Mouse (Mus musculus): ENCODE results near the gene Utp3. TPM values are rescaled to one million over a fixed set of nuclear protein-coding genes. Genes with fewer than 3 reads are reported as not detected.
"Not testable (repeated sequence)": the region's sequence is repeated elsewhere in the genome, so short reads cannot be mapped to it uniquely, and the experiment has no call there.

Gene Utp3
- polyA plus RNA-seq (2015; fragmentation: Nextera tagmentation; extraction: Ambion mirVana): 56.0 and 59.3 TPM in 2 replicates

- no peaks in the 10 kb centered on the region for H3K27me3 ChIP-seq
- ATAC-seq: peak; percentile 98
- H3K27ac ChIP-seq: peak within 1 kb of the TSS; percentile 88
- peaks cover 26% of the 10 kb centered on the region for H3K4me1 ChIP-seq (replicated peaks)
- H3K9me3 ChIP-seq: no peaks in the 10 kb centered on the region
- peak within 1 kb of the TSS; percentile 91 for H3K9ac ChIP-seq (replicated peaks)
- H3K4me2 ChIP-seq (replicated peaks): peak within 1 kb of the TSS; percentile 97
- under 1% methylated on average over 74 of the region's 76 CpGs for WGBS
- H3K36me3 ChIP-seq: peaks cover 4% of the 10 kb centered on the region; the same call in 1 of the 2 replicates
- peak within 1 kb of the TSS; percentile 93 for H3K4me3 ChIP-seq (replicated peaks)
These were observed at the start of gene Utp3 for GRCm38 (mm10) chr5:88554086-88554886. Gene Utp3 (plus strand): TSS chr5:88554462.

- Histone ChIP-seq H3K9me3 (no peaks in the 10 kb centered on the region), H3K4me2 (replicated peaks) (no peak overlapping the region), H3K27ac (no peak overlapping the region), H3K27me3 (no peaks in the 10 kb centered on the region), H3K36me3 (no peaks in the 10 kb centered on the region), H3K4me1 (replicated peaks) (no peaks in the 10 kb centered on the region), H3K4me3 (replicated peaks) (no peak overlapping the region), H3K9ac (replicated peaks) (no peak overlapping the region)
- no peak for ATAC-seq
- WGBS: 57% methylated on average over 1 of the region's 1 CpGs
These were observed 45.7 kb upstream of the Utp3 start for GRCm38 (mm10) chr5:88508555-88508954.

- WGBS: 77% methylated on average over 1 of the region's 1 CpGs
- ATAC-seq: no peak
- H3K4me1 ChIP-seq (replicated peaks): no peaks in the 10 kb centered on the region
These were observed 45.3 kb upstream of the Utp3 start for GRCm38 (mm10) chr5:88508990-88509389.

GRCm38 (mm10) chr5:88519232-88519631 is 35.0 kb upstream of the Utp3 start:
- Histone ChIP-seq H3K9ac (replicated peaks) (no peak overlapping the region), H3K9me3 (no peaks in the 10 kb centered on the region), H3K36me3 (no peaks in the 10 kb centered on the region), H3K4me3 (replicated peaks) (no peak overlapping the region), H3K27me3 (no peaks in the 10 kb centered on the region), H3K4me2 (replicated peaks) (no peak overlapping the region), H3K4me1 (replicated peaks) (no peaks in the 10 kb centered on the region), H3K27ac (no peak overlapping the region)
- 0 out of 2 replicates have a peak, but pooled peaks have one; percentile 37 for ATAC-seq
- 6% methylated on average over 2 of the region's 2 CpGs for WGBS

More at GRCm38 (mm10) chr5:88508990-88509389, 45.3 kb upstream of the Utp3 start:
- Histone ChIP-seq H3K9ac (replicated peaks) (no peak overlapping the region), H3K36me3 (no peaks in the 10 kb centered on the region), H3K9me3 (no peaks in the 10 kb centered on the region), H3K27ac (no peak overlapping the region), H3K27me3 (no peaks in the 10 kb centered on the region), H3K4me2 (replicated peaks) (no peak overlapping the region), H3K4me3 (replicated peaks) (no peak overlapping the region)

GRCm38 (mm10) chr5:88527657-88528056 is 26.6 kb upstream of the Utp3 start, which contains the start of gene Jchain:
Gene Jchain (minus strand): TSS chr5:88527891.
- Histone ChIP-seq H3K27me3 (no peaks in the 10 kb centered on the region), H3K4me2 (replicated peaks) (no peak within 1 kb of the TSS), H3K9me3 (no peaks in the 10 kb centered on the region), H3K4me3 (replicated peaks) (no peak within 1 kb of the TSS), H3K4me1 (replicated peaks) (no peaks in the 10 kb centered on the region), H3K36me3 (no peaks in the 10 kb centered on the region), H3K27ac (no peak within 1 kb of the TSS), H3K9ac (replicated peaks) (no peak within 1 kb of the TSS)
- WGBS: 91% methylated on average over 3 of the region's 3 CpGs
- no peak for ATAC-seq

- Histone ChIP-seq H3K9ac (replicated peaks) (no peak overlapping the region), H3K9me3 (no peaks in the 10 kb centered on the region), H3K4me3 (replicated peaks) (no peak overlapping the region), H3K4me1 (replicated peaks) (no peaks in the 10 kb centered on the region), H3K27ac (no peak overlapping the region), H3K36me3 (no peaks in the 10 kb centered on the region), H3K27me3 (no peaks in the 10 kb centered on the region), H3K4me2 (replicated peaks) (no peak overlapping the region)
- WGBS: 66% methylated on average over 1 of the region's 1 CpGs
- ATAC-seq: no peak
These were observed 23.4 kb upstream of the Utp3 start for GRCm38 (mm10) chr5:88530908-88531307.

GRCm38 (mm10) chr5:88534697-88535096 is 19.6 kb upstream of the Utp3 start:
- no peak overlapping the region for H3K9ac ChIP-seq (replicated peaks)
- H3K4me3 ChIP-seq (replicated peaks): no peak overlapping the region
- H3K4me1 ChIP-seq (replicated peaks): no peaks in the 10 kb centered on the region
- H3K9me3 ChIP-seq: no peaks in the 10 kb centered on the region
- no peak overlapping the region for H3K4me2 ChIP-seq (replicated peaks)
- ATAC-seq: no peak
- WGBS: 72% methylated on average over 3 of the region's 3 CpGs
- H3K27ac ChIP-seq: no peak overlapping the region
- H3K36me3 ChIP-seq: no peaks in the 10 kb centered on the region
- no peaks in the 10 kb centered on the region for H3K27me3 ChIP-seq

- no peaks in the 10 kb centered on the region for H3K36me3 ChIP-seq
- no peaks in the 10 kb centered on the region for H3K4me1 ChIP-seq (replicated peaks)
- no peak overlapping the region for H3K4me3 ChIP-seq (replicated peaks)
- no peak overlapping the region for H3K4me2 ChIP-seq (replicated peaks)
- H3K27ac ChIP-seq: no peak overlapping the region
- no peak for ATAC-seq
- no peak overlapping the region for H3K9ac ChIP-seq (replicated peaks)
- H3K27me3 ChIP-seq: no peaks in the 10 kb centered on the region
- no peaks in the 10 kb centered on the region for H3K9me3 ChIP-seq
These were observed 13.4 kb upstream of the Utp3 start for GRCm38 (mm10) chr5:88540845-88541244.

- WGBS: 70% methylated on average over 5 of the region's 5 CpGs
- no peak overlapping the region for H3K9ac ChIP-seq (replicated peaks)
- H3K4me3 ChIP-seq (replicated peaks): no peak overlapping the region
- no peaks in the 10 kb centered on the region for H3K9me3 ChIP-seq
- H3K4me2 ChIP-seq (replicated peaks): no peak overlapping the region
- no peaks in the 10 kb centered on the region for H3K27me3 ChIP-seq
- ATAC-seq: peak; percentile 80
- H3K36me3 ChIP-seq: no peaks in the 10 kb centered on the region
- H3K4me1 ChIP-seq (replicated peaks): no peaks in the 10 kb centered on the region
- no peak overlapping the region for H3K27ac ChIP-seq
These were observed 11.5 kb upstream of the Utp3 start for GRCm38 (mm10) chr5:88542651-88543282.

GRCm38 (mm10) chr5:88544411-88544810 is 9.9 kb upstream of the Utp3 start:
- not testable (repeated sequence) for H3K9ac ChIP-seq (replicated peaks); H3K9me3 ChIP-seq; H3K4me3 ChIP-seq (replicated peaks); ATAC-seq; H3K27ac ChIP-seq; H3K36me3 ChIP-seq; H3K27me3 ChIP-seq; H3K4me2 ChIP-seq (replicated peaks); H3K4me1 ChIP-seq (replicated peaks)
- 94% methylated on average over 1 of the region's 1 CpGs for WGBS

- Histone ChIP-seq H3K4me2 (replicated peaks) (no peak overlapping the region), H3K36me3 (no peaks in the 10 kb centered on the region), H3K4me1 (replicated peaks) (no peaks in the 10 kb centered on the region), H3K27me3 (no peaks in the 10 kb centered on the region), H3K4me3 (replicated peaks) (no peak overlapping the region), H3K9me3 (no peaks in the 10 kb centered on the region), H3K9ac (replicated peaks) (no peak overlapping the region), H3K27ac (no peak overlapping the region)
- WGBS: 81% methylated on average over 7 of the region's 7 CpGs
- ATAC-seq: no peak
These were observed 8.7 kb upstream of the Utp3 start for GRCm38 (mm10) chr5:88545536-88545935.

GRCm38 (mm10) chr5:88553271-88554085 is 784 bp upstream of the Utp3 start:
- no peaks in the 10 kb centered on the region for H3K9me3 ChIP-seq
- H3K36me3 ChIP-seq: peaks cover 4% of the 10 kb centered on the region; the same call in 1 of the 2 replicates
- WGBS: 8% methylated on average over 29 of the region's 29 CpGs
- H3K4me1 ChIP-seq (replicated peaks): peaks cover 26% of the 10 kb centered on the region
- no peaks in the 10 kb centered on the region for H3K27me3 ChIP-seq
- H3K4me2 ChIP-seq (replicated peaks): peak overlapping the region; percentile 65
- H3K9ac ChIP-seq (replicated peaks): peak overlapping the region; percentile 76
- H3K4me3 ChIP-seq (replicated peaks): peak overlapping the region; percentile 93
- peak overlapping the region; percentile 88 for H3K27ac ChIP-seq
- peak; percentile 32 for ATAC-seq

Data from midbrain, embryonic 13.5 days (tissue).